Mouse (Mus musculus) stomach, embryonic 14.5 days (tissue): Measurements from ENCODE around the gene Tle3. TPM values are rescaled to one million over a fixed set of nuclear protein-coding genes. Genes with fewer than 3 reads are reported as not detected.

Experiments
- ATAC-seq: fragments of 200-750 bp; cut with Nextera tagmentation; 2 replicates; pipeline ENCODE4 v1.8.0; 2017; ENCODE audit warnings: low read depth, moderate TSS enrichment; ENCODE audit not compliant: insufficient number of reproducible peaks, insufficient read depth, low FRiP score
- H3K27ac ChIP-seq: fragments of 300-500 bp; sonication (generic); 2 replicates; pipeline ENCODE4 v1.5.1; 2014; ENCODE audit warnings: mild to moderate bottlenecking, low read length, moderate library complexity, mixed read lengths
- H3K27me3 ChIP-seq: fragments of 300-500 bp; sonication (generic); 2 replicates; pipeline ENCODE4 v1.6.1; 2014; ENCODE audit warnings: low read length, control low read depth, mixed read lengths; ENCODE audit not compliant: control insufficient read depth, insufficient read depth
- H3K36me3 ChIP-seq: fragments of 300-500 bp; sonication (generic); 2 replicates; pipeline ENCODE4 v1.6.1; 2014; ENCODE audit warnings: mild to moderate bottlenecking, control low read depth, low read length, moderate library complexity, mixed read lengths; ENCODE audit not compliant: control insufficient read depth, insufficient read depth
- H3K4me1 ChIP-seq: fragments of 300-500 bp; sonication (generic); 2 replicates; pipeline ENCODE4 v1.6.1; 2014; ENCODE audit warnings: low read length, control low read depth, mixed read lengths; ENCODE audit not compliant: control insufficient read depth, insufficient read depth
- H3K4me2 ChIP-seq: fragments of 300-500 bp; sonication (generic); replicated peaks from 2 replicates; pipeline ENCODE4 v1.6.1; 2014; ENCODE audit warnings: low read depth, low read length, control low read depth
- H3K4me3 ChIP-seq: fragments of 300-500 bp; sonication (generic); 2 replicates; pipeline ENCODE4 v1.5.1; 2014; ENCODE audit warnings: low read depth, low read length, control low read depth
- H3K9ac ChIP-seq: fragments of 300-500 bp; sonication (generic); replicated peaks from 2 replicates; pipeline ENCODE4 v1.6.1; 2014; ENCODE audit warnings: low read depth, mild to moderate bottlenecking, control low read depth, low read length, moderate library complexity, mixed read lengths
- H3K9me3 ChIP-seq: fragments of 300-500 bp; sonication (generic); 2 replicates; pipeline ENCODE4 v1.6.1; 2016; ENCODE audit warnings: low read depth, low read length, control low read depth; ENCODE audit not compliant: control insufficient read depth
- WGBS: fragments of 180-500 bp; shearing (Covaris S2); extraction: QIAGEN DNeasy Blood & Tissue Kit; methylation state at CpG from one replicate; pipeline ENCODE4 v1.1.7; 2014; 5-methylcytosine and 5-hydroxymethylcytosine counted together
- polyA plus RNA-seq: library from polyadenylated mRNA; unstranded; fragments of >200 nt; fragmentation: Nextera tagmentation; extraction: Ambion mirVana; gene quantifications from 2 replicates; pipeline ENCODE4 v1.2.1, GENCODE M21; 2014

Gene Tle3
- polyA plus RNA-seq, 1 experiment from 2014 or later, result 31.9 TPM

GRCm38 (mm10) chr9:61457162-61457523 is 85.0 kb downstream of the Tle3 start:
- no peak overlapping the region for H3K27ac ChIP-seq
- no peak overlapping the region for H3K9ac ChIP-seq
- H3K4me3 ChIP-seq, result no peak overlapping the region
- no peaks in the 10 kb centered on the region for H3K9me3 ChIP-seq
- no peaks in the 10 kb centered on the region for H3K36me3 ChIP-seq
- no peak overlapping the region for H3K4me2 ChIP-seq
- peaks cover 6% of the 10 kb centered on the region; the same call in 1 of the 2 replicates for H3K4me1 ChIP-seq
- WGBS, result 32% methylated on average over 10 of the region's 10 CpGs
- ATAC-seq, result no peak
- no peaks in the 10 kb centered on the region for H3K27me3 ChIP-seq

GRCm38 (mm10) chr9:61461859-61462258 is 89.7 kb downstream of the Tle3 start:
- ATAC-seq, result no peak
- H3K4me1 ChIP-seq, result no peaks in the 10 kb centered on the region
- no peak overlapping the region for H3K4me2 ChIP-seq
- no peaks in the 10 kb centered on the region for H3K27me3 ChIP-seq
- no peaks in the 10 kb centered on the region for H3K36me3 ChIP-seq
- 43% methylated on average over 4 of the region's 4 CpGs for WGBS
- no peak overlapping the region for H3K9ac ChIP-seq
- H3K4me3 ChIP-seq, result no peak overlapping the region
- H3K27ac ChIP-seq, result no peak overlapping the region
- peaks cover 11% of the 10 kb centered on the region for H3K9me3 ChIP-seq

- H3K9ac ChIP-seq, result no peak overlapping the region
- no peak overlapping the region for H3K27ac ChIP-seq
- ATAC-seq, result no peak
- H3K4me1 ChIP-seq, result no peaks in the 10 kb centered on the region
- H3K9me3 ChIP-seq, result peaks cover 11% of the 10 kb centered on the region
- no peaks in the 10 kb centered on the region for H3K27me3 ChIP-seq
- no peak overlapping the region for H3K4me2 ChIP-seq
- 83% methylated on average over 3 of the region's 3 CpGs for WGBS
- H3K4me3 ChIP-seq, result no peak overlapping the region
- no peaks in the 10 kb centered on the region for H3K36me3 ChIP-seq
Observed at GRCm38 (mm10) chr9:61467436-61467835, 95.3 kb downstream of the Tle3 start.
